Mouse (Mus musculus): ENCODE results near the gene Syne1. TPM values are rescaled to one million over a fixed set of nuclear protein-coding genes. Genes with fewer than 3 reads are reported as not detected.

Gene Syne1
- total RNA-seq, 2 experiments from 2014 or later = 57.9 to 58.8 TPM

DNA sequence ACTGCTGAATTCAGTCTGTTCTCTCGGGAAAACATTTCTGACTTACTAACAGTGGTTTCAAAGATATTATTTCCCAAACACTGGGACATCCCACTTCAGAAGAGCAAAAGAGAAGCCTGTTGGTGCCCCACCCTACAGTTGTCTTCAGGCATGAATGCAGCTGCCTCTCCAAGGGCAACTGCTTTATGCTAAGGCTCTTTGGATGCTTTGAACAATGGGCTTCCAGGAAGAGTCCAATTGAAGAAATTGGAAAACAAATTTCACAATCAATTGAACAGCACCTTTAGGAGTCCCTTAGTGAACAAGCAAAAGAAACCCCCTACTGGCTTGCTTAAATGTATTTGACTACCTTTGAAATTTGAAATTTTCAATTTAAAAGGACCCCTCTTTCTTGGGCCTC is 524.1 kb downstream of the Syne1 start:
- DNase-seq = no peak
- intact Hi-C loops (cut with DNase I) = no loop called here

DNA sequence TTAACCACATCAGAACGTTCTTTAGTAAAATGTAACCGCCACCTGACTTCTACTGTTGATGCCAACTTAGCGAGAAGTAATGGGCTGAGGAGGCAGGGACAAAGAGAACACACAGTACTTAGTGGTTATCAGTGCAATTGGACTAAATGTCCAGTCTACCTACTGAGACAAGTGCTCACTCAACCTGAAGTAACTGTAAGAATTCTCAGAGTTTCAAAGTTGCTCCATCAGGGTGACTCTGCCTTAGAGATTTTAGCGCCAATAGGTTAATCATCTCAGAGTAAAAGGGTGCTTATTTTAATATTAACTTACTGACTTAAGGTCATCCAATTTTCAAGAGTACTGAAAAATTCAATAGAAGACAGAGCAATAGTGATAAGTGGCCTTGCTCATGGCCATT is 525.4 kb downstream of the Syne1 start:
- intact Hi-C loops (cut with DNase I) = no loop called here
- DNase-seq = no peak

DNA sequence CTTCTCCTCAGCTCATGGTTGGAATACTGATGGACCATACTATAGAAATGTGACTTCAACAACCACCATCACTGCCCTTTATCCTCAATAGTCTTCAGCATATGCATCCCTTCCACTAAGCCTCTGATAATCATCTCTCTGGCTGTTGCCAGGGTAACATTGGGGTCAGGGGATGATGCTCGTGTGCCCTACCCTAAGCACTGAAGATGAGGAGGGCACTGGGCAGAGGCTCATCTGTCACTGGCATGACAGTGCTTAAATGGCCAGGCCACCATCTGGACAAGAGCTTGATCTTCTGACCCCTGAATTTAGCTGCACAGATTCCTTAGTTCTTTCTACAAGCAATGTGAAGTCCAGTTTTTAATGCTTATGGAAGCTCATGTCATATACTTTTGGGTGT is 534.1 kb downstream of the Syne1 start:
- no peak for DNase-seq
- intact Hi-C loops (cut with DNase I) = no loop called here

DNA sequence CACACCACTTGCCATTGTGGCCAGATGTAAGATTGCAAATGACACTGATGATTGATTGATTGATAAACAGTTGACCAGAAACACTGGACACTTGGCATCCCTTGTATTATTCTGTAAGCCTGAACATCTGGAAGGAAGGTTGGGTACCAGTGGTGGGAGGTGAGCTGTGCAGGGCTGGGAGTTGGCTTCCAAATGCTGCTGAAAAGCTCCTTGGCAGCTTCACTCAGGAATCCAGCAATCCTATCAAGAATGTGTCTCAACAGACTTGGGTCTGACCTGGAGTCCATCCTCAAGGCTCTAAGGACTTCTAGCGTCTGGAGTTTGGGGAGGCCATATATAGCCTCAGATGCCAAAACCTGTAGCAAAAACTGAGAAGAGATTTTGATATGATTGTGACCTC is 536.3 kb downstream of the Syne1 start:
- intact Hi-C loops (cut with DNase I) = no loop called here
- no peak for DNase-seq

DNA sequence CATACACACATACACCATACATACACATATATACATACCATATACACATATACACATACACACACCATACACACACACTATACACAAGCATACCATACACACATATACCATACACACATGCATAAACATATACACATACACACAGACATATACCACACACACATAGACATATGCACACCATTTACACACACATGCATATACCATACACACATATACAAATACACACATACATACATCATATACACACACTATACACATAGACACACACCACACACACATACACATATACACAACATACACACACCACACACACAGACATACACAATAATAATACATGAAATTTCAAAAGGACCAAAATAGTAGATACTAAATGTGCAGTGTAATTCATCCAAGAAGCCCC is 539.3 kb downstream of the Syne1 start:
- intact Hi-C loops (cut with DNase I) = no loop called here
- no peak for DNase-seq

DNA sequence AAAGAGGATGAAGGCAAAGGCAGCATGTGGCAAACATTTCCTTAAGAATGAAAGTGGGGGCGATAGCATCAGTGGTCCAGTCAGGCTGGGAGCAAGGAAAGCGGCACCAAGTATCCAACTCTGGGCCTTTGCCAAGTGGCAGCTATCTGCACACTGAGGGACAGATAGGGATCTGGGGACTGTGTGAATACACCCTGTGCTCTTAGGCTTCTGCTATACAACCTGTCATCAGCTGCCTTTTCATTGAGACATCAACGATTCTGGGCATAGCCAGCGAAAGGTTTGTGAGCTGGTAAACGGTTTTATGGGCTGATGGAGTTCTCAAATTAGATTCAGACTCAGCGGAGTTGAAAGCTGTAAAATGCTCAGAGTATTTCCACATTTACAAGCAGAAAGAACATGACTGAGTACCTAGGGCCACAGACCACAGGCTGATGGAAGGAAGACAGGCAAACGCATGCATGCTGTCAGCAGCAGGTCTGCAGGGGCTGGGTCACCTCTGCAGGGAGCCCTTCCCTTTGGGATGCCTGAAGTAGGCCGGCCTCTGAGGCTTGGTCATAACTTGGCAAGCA is 542.4 kb downstream of the Syne1 start:
- intact Hi-C loops (cut with DNase I) = no loop called here
- DNase-seq = no peak

DNA sequence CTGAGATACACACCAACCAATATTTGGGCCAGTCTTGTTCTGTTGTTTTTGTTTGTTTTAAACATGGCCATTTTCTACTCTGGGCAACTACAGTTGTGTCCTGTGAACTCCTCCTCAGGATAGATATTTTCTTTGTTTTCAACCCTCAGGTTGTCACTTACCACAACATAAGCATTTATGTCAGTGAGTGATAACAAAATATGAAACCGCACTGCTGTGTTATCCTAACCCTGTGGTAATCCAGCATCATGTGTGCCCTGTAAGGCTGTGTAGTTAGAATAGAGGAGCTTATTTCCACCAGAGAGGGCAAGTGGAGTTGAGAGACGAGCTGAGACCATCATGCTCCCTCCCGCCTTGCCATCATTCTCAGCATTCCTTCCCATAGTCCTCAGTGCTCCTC is 554.7 kb downstream of the Syne1 start:
- DNase-seq = no peak
- intact Hi-C loops (cut with DNase I) = no loop called here

DNA sequence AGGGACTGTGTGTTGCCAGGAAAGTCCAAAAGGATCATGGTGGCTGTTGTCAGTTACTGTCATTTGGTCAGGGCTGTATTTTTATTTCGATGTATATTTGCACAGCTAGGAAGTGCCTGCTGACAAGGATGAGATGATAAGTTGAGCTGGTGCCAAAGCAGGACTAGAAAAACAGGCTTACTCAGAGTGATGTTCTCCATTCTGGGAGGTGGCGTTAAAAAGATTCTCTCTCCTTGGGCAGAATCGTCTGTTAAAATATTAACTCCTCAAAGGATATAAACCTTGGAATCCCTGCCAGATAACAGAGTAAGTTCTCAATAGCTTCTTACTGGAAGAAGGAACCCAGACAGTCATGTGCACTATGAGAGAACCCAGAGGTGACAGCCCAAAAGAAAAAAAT is 557.5 kb downstream of the Syne1 start:
- intact Hi-C loops (cut with DNase I) = no loop called here
- no peak for DNase-seq

DNA sequence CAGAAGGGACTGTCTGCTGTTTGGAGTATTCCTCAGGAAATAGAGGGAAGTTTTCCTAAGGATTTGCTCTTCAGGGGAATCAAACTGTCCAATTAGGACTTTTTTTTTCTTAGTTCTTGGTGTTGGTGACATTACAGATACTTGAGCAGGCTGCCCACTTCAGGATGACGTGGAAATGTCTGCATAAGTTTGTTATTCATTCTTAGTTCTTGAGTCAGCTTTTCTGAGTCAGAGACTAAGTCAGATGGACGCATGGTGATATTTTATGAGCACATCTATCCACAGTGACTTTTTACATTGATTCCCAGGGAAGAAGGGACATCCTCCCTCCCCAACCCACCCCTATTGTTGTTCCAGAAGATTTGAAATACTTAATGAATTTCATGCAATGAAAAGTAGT is 567.4 kb downstream of the Syne1 start:
- no peak for DNase-seq
- intact Hi-C loops (cut with DNase I) = no loop called here

DNA sequence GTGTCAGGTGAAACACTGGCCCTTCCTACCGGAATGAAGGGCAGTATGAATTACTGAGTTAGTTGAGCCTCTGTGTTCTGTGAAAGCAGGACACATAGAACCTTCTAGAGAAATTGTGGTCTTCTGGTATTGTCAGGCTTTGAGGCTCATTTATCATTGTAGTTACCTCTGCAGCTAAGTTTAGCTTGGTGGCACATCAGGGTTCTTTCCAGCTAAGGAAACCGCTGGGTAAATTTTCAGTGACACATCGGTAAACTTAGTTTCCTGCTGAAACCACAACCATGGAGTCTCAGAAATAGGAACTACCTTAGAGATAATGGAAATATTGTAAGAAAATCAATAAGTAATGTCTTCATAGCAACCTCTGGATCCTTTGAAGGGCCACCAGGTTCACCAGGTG is 573.9 kb downstream of the Syne1 start:
- intact Hi-C loops (cut with DNase I) = no loop called here
- no peak for DNase-seq

DNA sequence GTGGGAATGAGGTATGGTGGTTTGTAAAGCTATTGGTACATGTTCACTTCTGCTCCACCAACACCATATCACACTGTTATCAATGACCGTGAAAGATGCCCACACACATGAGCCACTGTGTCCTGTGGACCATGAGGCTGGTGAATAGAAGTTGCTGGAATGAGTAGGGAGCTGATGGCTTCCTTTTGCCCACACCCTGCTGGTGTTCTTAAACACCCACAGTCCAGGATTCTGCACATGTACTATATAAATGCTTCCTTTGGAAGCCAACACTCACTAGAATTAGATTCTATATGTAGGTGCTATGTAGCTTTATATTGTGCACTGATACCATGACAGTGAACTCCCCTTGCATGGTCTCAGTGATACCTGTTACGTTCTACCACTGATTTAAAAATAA is 574.7 kb downstream of the Syne1 start:
- DNase-seq = no peak
- intact Hi-C loops (cut with DNase I) = no loop called here

DNA sequence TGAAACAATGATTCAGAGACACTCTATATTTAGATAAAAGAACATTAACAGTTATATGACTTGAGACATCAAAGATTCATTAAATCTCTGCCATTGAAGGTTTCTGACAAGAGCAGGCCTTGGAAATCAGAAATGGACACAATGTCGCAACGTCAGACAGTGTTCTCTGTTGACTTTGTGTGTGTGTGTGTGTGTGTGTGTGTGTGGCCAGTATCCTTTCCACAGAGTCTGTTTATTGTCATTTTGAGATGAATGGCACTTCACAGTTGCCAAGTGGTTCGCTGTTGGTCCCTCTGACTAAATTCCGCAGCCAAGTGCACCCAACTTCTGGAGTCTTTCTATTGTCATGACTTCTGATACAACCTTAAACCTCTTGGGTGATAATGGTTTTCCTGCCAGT is 577.0 kb downstream of the Syne1 start:
- intact Hi-C loops (cut with DNase I) = no loop called here
- DNase-seq = no peak

DNA sequence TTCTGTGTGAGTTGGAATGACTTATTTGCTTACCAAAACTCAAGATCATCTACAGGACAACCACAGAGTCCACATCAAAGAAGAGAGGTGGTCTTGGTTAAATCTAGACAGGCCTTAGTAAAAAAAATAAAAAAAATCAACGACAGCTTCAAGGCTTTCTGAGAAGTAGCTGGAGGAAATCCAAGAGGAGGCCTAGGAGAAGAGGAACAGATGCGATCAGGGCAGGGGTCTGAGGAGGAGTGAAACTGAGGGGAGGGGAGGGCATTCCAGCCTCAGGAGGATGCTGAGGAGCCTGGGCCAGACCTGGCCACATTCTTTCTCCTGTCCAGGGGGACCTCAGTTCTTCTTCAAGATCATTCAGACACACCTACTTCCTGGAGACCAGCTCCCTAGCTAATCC is 579.3 kb downstream of the Syne1 start:
- intact Hi-C loops (cut with DNase I) = no loop called here
- DNase-seq = peak; percentile 17

DNA sequence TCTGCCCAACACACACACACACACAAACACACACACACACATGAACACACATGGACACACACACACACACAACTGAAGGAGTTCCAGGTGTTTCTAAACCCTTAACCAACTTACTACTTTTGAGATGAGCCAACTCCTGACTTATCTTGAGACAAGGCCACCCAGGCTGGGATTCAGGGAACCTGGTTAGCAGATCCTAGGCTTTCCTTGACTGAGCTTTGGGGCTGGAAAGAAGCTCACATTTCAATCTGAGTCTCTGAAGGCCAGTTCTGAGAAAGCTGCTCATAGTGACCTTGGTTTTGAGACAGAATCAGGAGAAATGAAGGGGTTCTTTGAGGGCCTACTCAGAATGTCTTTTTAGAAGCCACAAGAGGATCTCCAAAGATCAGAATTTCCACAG is 579.7 kb downstream of the Syne1 start:
- DNase-seq = no peak
- intact Hi-C loops (cut with DNase I) = no loop called here

DNA sequence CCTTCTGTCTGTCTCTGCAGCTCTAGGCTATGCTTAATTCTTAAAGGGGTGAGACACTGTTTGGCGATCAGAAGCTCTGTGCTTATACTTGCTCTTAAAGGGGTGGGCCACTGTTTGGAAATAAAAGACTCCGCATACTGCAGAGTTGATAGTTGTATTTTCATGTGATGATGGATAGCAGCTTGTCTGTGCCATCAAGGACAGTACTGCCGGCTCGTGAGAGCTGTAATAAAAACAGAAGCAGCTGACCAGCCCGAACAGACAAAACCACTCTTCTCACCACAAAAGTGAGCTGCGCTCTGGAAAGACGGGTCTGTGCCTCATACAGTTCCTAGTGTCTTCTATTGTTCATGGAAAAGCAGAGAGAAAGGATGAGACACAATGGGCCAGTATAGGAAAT is 580.1 kb downstream of the Syne1 start:
- intact Hi-C loops (cut with DNase I) = no loop called here
- DNase-seq = no peak

Other genes with a start within 250 kb of the Syne1 start
- 1 to 10 TPM in 1 of 2 experiments, under 1 TPM in 1; 0.82 to 1.1 TPM for gene Myct1, start 42.3 kb upstream of the Syne1 start, total RNA-seq (2021)
- gene Vip, start 87.7 kb upstream of the Syne1 start, total RNA-seq (2021) = 1 to 10 TPM; 3.8 to 4.7 TPM

All from left cerebral cortex, postnatal 4 days (tissue).